Comparison of ENCODE assay signal across 10 mouse cellular contexts in the genomic region with DNA sequence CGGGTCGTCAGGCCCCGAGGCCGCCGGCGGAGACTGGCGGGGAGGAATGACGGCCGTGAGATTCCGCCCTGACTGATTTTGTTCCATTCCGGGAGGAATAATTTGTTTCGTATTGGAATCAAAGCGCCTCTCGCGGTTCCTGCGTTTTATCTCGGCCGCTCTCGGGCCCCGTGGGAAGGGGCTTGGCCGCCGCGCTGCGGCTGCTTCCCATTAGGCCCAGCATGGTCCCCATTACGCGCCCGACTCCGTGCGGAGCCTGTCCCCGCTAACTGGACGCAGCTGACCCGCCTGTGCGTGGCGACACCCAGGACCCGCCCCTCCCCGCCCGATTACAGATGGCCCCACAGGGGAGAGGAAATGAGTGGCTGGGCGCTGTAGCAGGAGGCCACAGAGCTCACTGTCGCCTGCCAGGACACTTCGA. TPM values are rescaled to one million over a fixed set of nuclear protein-coding genes. Genes with fewer than 3 reads are reported as not detected.
DNase-seq lines count a peak whose midpoint lies in the region; ATAC-seq and TF ChIP-seq lines count a peak whose summit lies in the region.
"Had no signal": no experiment of that assay in that cellular context is flagged by ENCODE, and none has a peak within 500 bp of the region (broad histone marks: within the 10 kb centered on the region; RNA-seq: fewer than 3 reads in every experiment).

No protein-coding gene starts in this region.

- H3K9ac ChIP-seq in heart, embryonic 14.5 days (ENCODE audit: low read length) = peak overlapping the region; percentile 51
- no peak overlapping the region for H3K9ac ChIP-seq in hindbrain, embryonic 15.5 days
- H3K9ac ChIP-seq in midbrain, embryonic 16.5 days (ENCODE audit: low read depth, low read length) = peak overlapping the region; percentile 1; the same call in 1 of the 2 replicates

- peaks cover 4 to 8% of the 10 kb centered on the region in 2 experiments; a peak in 2 of 4 replicates for H3K4me1 ChIP-seq in heart, embryonic 14.5 days (ENCODE audit: control insufficient read depth in 2 of 2, insufficient read depth in 2 of 2, low read length in 2 of 2)
- H3K4me1 ChIP-seq in hindbrain, embryonic 15.5 days (replicated peaks) = peaks cover 9% of the 10 kb centered on the region
- H3K4me1 ChIP-seq in midbrain, embryonic 16.5 days (ENCODE audit: control insufficient read depth, insufficient read depth, low read length) = peaks cover 2% of the 10 kb centered on the region

- WGBS in heart, embryonic 14.5 days = under 1% methylated on average over 40 of the region's 40 CpGs
- under 1% methylated on average over 40 of the region's 40 CpGs for WGBS in hindbrain, embryonic 15.5 days
- under 1% methylated on average over 40 of the region's 40 CpGs for WGBS in midbrain, embryonic 16.5 days

- TF ChIP-seq POLR2A in brain, embryonic 14.5 days (IDR thresholded peaks at IDR 0.05; ENCODE audit: borderline replicate concordance, extremely low read depth, insufficient read depth, insufficient read length, poor library complexity, severe bottlenecking) = no peak

- no peak for TF ChIP-seq CTCF in brain, embryonic 14.5 days (IDR thresholded peaks at IDR 0.05; ENCODE audit: borderline replicate concordance, extremely low read depth, insufficient read depth, insufficient read length)

- DNase-seq in heart, adult 18-20 months = no peak
- peak; percentile 42 for DNase-seq in brain, embryonic 14.5 days (ENCODE audit: low read depth)
- no peak for DNase-seq in right cerebral cortex, postnatal 25 days
- no peak for DNase-seq in left cerebral cortex, postnatal 14 days (ENCODE audit: low spot score in 2 of 2)

- H3K4me3 ChIP-seq in heart, embryonic 14.5 days (ENCODE audit: control insufficient read depth in 1 of 2, insufficient read depth in 1 of 2, low read depth in 1 of 2, low read length in 2 of 2) = peak overlapping the region; percentile 43 to 44
- peak overlapping the region; percentile 23 for H3K4me3 ChIP-seq in hindbrain, embryonic 15.5 days
- peak overlapping the region; percentile 17 for H3K4me3 ChIP-seq in midbrain, embryonic 16.5 days (ENCODE audit: low read depth, low read length)

- peak overlapping the region; percentile 82 for H3K4me2 ChIP-seq in heart, embryonic 14.5 days (ENCODE audit: low read length)
- H3K4me2 ChIP-seq in hindbrain, embryonic 15.5 days = peak overlapping the region; percentile 51
- H3K4me2 ChIP-seq in midbrain, embryonic 16.5 days (ENCODE audit: low read length) = peak overlapping the region; percentile 50

- intact Hi-C loops in left cerebral cortex, postnatal 14 days (cut with DNase I) = loop anchor here (10.0 kb wide), 1 partner anchor 482 kb away; the partner anchor contains the start of gene Nme9

- no peaks in the 10 kb centered on the region for H3K36me3 ChIP-seq in heart, embryonic 14.5 days (ENCODE audit: control insufficient read depth, insufficient read depth, low read length)
- H3K36me3 ChIP-seq in hindbrain, embryonic 15.5 days = no peaks in the 10 kb centered on the region
- no peaks in the 10 kb centered on the region for H3K36me3 ChIP-seq in midbrain, embryonic 16.5 days (ENCODE audit: control insufficient read depth, insufficient read depth, low read length)
- H3K36me3 ChIP-seq: G1E had no signal

- H3K27ac ChIP-seq in heart, embryonic 14.5 days (replicated peaks in 1 of 2; ENCODE audit: control insufficient read depth in 1 of 2, insufficient read depth in 1 of 2, low read depth in 2 of 2, low read length in 2 of 2) = no peak overlapping the region
- H3K27ac ChIP-seq in hindbrain, embryonic 15.5 days (replicated peaks) = no peak overlapping the region
- H3K27ac ChIP-seq in midbrain, embryonic 16.5 days (ENCODE audit: low read length) = no peak overlapping the region

- no peak for ATAC-seq in heart, embryonic 14.5 days (ENCODE audit: insufficient number of reproducible peaks, insufficient read depth, low FRiP score, low read depth)
- no peak for ATAC-seq in hindbrain, embryonic 15.5 days (ENCODE audit: low FRiP score, low read depth)
- no peak for ATAC-seq in midbrain, embryonic 16.5 days
- ATAC-seq in frontal cortex, adult (ENCODE audit: low TSS enrichment) = no peak

- peaks cover 4% of the 10 kb centered on the region; the same call in 1 of the 2 replicates for H3K9me3 ChIP-seq in heart, embryonic 14.5 days (ENCODE audit: control insufficient read depth, low read length)
- H3K9me3 ChIP-seq in hindbrain, embryonic 15.5 days = 0 out of 2 replicates have a peak, but pooled peaks cover 6% of the 10 kb centered on the region
- H3K9me3 ChIP-seq in midbrain, embryonic 16.5 days (replicated peaks; ENCODE audit: control insufficient read depth, low read length, poor library complexity, severe bottlenecking) = 0 out of 2 replicates have a peak, but pooled peaks cover 3% of the 10 kb centered on the region

- H3K27me3 ChIP-seq in heart, embryonic 14.5 days (ENCODE audit: control insufficient read depth, insufficient read depth, low read length) = peaks cover 85% of the 10 kb centered on the region
- peaks cover 82% of the 10 kb centered on the region for H3K27me3 ChIP-seq in hindbrain, embryonic 15.5 days
- peaks cover 47% of the 10 kb centered on the region for H3K27me3 ChIP-seq in midbrain, embryonic 16.5 days (ENCODE audit: control insufficient read depth, insufficient read depth, low read depth, low read length)

RNA-seq across cellular contexts. Expression of gene Faim, which starts 13.1 kb away (rescaled TPM):
- 32.3 and 32.5 TPM in 2 replicates for polyA plus RNA-seq in heart, embryonic 14.5 days (2014; fragmentation: Nextera tagmentation; extraction: Ambion mirVana)
- 1 to 10 TPM; 4.8 to 5.6 TPM for total RNA-seq in heart, adult 18-20 months (2021)
- polyA plus RNA-seq in brain, embryonic 14.5 days (2012; rRNA removed) = 21.9 and 35.6 TPM in 2 replicates
- polyA plus RNA-seq in hindbrain, embryonic 15.5 days (2015; fragmentation: Nextera tagmentation; extraction: Ambion mirVana) = 108 and 112 TPM in 2 replicates
- 118 and 119 TPM in 2 replicates for polyA plus RNA-seq in midbrain, embryonic 16.5 days (2015; fragmentation: Nextera tagmentation; extraction: Ambion mirVana)
- total RNA-seq in left cerebral cortex, postnatal 14 days (2021) = 10 to 100 TPM; 29.8 to 36.6 TPM

RNA-seq across cellular contexts. Expression of gene Foxl2, which starts 18.0 kb away (rescaled TPM):
- polyA plus RNA-seq in heart, embryonic 14.5 days (2014; fragmentation: Nextera tagmentation; extraction: Ambion mirVana) = not detected in 2 replicates
- not detected for total RNA-seq in heart, adult 18-20 months (2021)
- 0.24 and 0.74 TPM in 2 replicates for polyA plus RNA-seq in brain, embryonic 14.5 days (2012; rRNA removed)
- polyA plus RNA-seq in hindbrain, embryonic 15.5 days (2015; fragmentation: Nextera tagmentation; extraction: Ambion mirVana) = 0.64 and 0.87 TPM in 2 replicates
- 0.49 and 0.52 TPM in 2 replicates for polyA plus RNA-seq in midbrain, embryonic 16.5 days (2015; fragmentation: Nextera tagmentation; extraction: Ambion mirVana)
- total RNA-seq in left cerebral cortex, postnatal 14 days (2021) = 1 to 10 TPM in 1 of 2 experiments, under 1 TPM in 1; 0.86 to 1.7 TPM
- total RNA-seq: G1E had no signal
- polyA plus RNA-seq: G1E; large intestine, adult 2 months had no signal
